Mouse (Mus musculus) ES-Bruce4 (cell line): ENCODE results near the gene Fbxl2. TPM values are rescaled to one million over a fixed set of nuclear protein-coding genes. Genes with fewer than 3 reads are reported as not detected.

ENCODE experiments used
- H3K27ac ChIP-seq: 2 replicates; pipeline ENCODE4 v1.5.1; 2012; ENCODE audit warnings: low read length, inconsistent platforms; ENCODE audit not compliant: insufficient read depth
- H3K27me3 ChIP-seq: 2 replicates; pipeline ENCODE4 v1.6.1; 2012; ENCODE audit warnings: mild to moderate bottlenecking, low read length, inconsistent platforms; ENCODE audit not compliant: control insufficient read depth, poor library complexity, insufficient read depth, severe bottlenecking
- H3K36me3 ChIP-seq: 2 replicates; pipeline ENCODE4 v1.6.1; 2012; ENCODE audit warnings: inconsistent platforms, mild to moderate bottlenecking, low read length, moderate library complexity; ENCODE audit not compliant: control insufficient read depth, poor library complexity, insufficient read depth, severe bottlenecking
- H3K4me1 ChIP-seq: one replicate; pipeline ENCODE4 v1.8.1; 2011; ENCODE audit warnings: low read length; ENCODE audit not compliant: control insufficient read depth, insufficient read depth
- H3K4me3 ChIP-seq: 2 replicates; pipeline ENCODE4 v1.5.1; 2011; ENCODE audit warnings: low read depth, mild to moderate bottlenecking, low read length
- H3K9ac ChIP-seq: 2 replicates; pipeline ENCODE4 v1.6.1; 2012; ENCODE audit warnings: low read depth, mild to moderate bottlenecking, inconsistent platforms; ENCODE audit not compliant: poor library complexity, severe bottlenecking
- H3K9me3 ChIP-seq: replicated peaks from 2 replicates; pipeline ENCODE4 v1.6.1; 2012; ENCODE audit warnings: mild to moderate bottlenecking, low read length, inconsistent platforms; ENCODE audit not compliant: control insufficient read depth, poor library complexity, insufficient read depth, severe bottlenecking
- CTCF ChIP-seq: IDR thresholded peaks from one replicate; pipeline ENCODE4 v1.8.1; 2011; ENCODE audit warnings: low read depth, low read length
- EP300 ChIP-seq: IDR thresholded peaks from 2 replicates; pipeline ENCODE4 v1.6.1; 2011; ENCODE audit warnings: low read depth, low read length; ENCODE audit not compliant: insufficient read depth
- POLR2A ChIP-seq: IDR thresholded peaks from one replicate; pipeline ENCODE4 v1.8.1; 2011; ENCODE audit warnings: low read length; ENCODE audit not compliant: insufficient read depth
- polyA plus RNA-seq: library from polyadenylated mRNA; stranded (reverse); fragments of >200 nt; gene quantifications from 2 replicates; pipeline ENCODE4 v1.2.4, GENCODE M21; 2011; ENCODE audit warnings: low read depth; ENCODE audit not compliant: missing spikeins, insufficient read depth, insufficient read length

Fbxl2 gene
- polyA plus RNA-seq, 1 experiment: 8.6 TPM

GRCm38 (mm10) chr9:113966838-113967237 is 79.2 kb downstream of the Fbxl2 start:
- Histone ChIP-seq H3K36me3 (peaks cover 79% of the 10 kb centered on the region), H3K27ac (no peak overlapping the region), H3K9me3 (no peaks in the 10 kb centered on the region), H3K4me3 (no peak overlapping the region), H3K4me1 (no peaks in the 10 kb centered on the region), H3K27me3 (no peaks in the 10 kb centered on the region), H3K9ac (no peak overlapping the region)
- no peak for TF ChIP-seq EP300
- TF ChIP-seq CTCF: no peak
- TF ChIP-seq POLR2A: no peak

- H3K9ac ChIP-seq: no peak overlapping the region
- H3K27me3 ChIP-seq: no peaks in the 10 kb centered on the region
- H3K4me3 ChIP-seq: no peak overlapping the region
- H3K27ac ChIP-seq: no peak overlapping the region; the same call in 1 of the 2 replicates
- no peaks in the 10 kb centered on the region for H3K4me1 ChIP-seq
- TF ChIP-seq EP300 (no peak), CTCF (no peak), POLR2A (no peak)
- H3K36me3 ChIP-seq: peaks cover 81% of the 10 kb centered on the region
- H3K9me3 ChIP-seq: no peaks in the 10 kb centered on the region
These were observed 81.6 kb downstream of the Fbxl2 start for GRCm38 (mm10) chr9:113964415-113964814.

GRCm38 (mm10) chr9:113963718-113964117 is 82.3 kb downstream of the Fbxl2 start:
- H3K36me3 ChIP-seq: peaks cover 81% of the 10 kb centered on the region
- no peak overlapping the region for H3K9ac ChIP-seq
- H3K27ac ChIP-seq: no peak overlapping the region
- no peak overlapping the region for H3K4me3 ChIP-seq
- TF ChIP-seq EP300: no peak
- no peak for TF ChIP-seq POLR2A
- no peak for TF ChIP-seq CTCF
- no peaks in the 10 kb centered on the region for H3K9me3 ChIP-seq
- no peaks in the 10 kb centered on the region for H3K4me1 ChIP-seq
- no peaks in the 10 kb centered on the region for H3K27me3 ChIP-seq

GRCm38 (mm10) chr9:113957777-113958176 is 88.2 kb downstream of the Fbxl2 start:
- Histone ChIP-seq H3K36me3 (peaks cover 54% of the 10 kb centered on the region), H3K4me1 (no peaks in the 10 kb centered on the region), H3K27me3 (no peaks in the 10 kb centered on the region)

GRCm38 (mm10) chr9:113947216-113947615 is 98.8 kb downstream of the Fbxl2 start:
- Histone ChIP-seq H3K27ac (no peak overlapping the region), H3K4me3 (no peak overlapping the region), H3K36me3 (peaks cover 44% of the 10 kb centered on the region), H3K27me3 (no peaks in the 10 kb centered on the region), H3K9ac (no peak overlapping the region), H3K4me1 (no peaks in the 10 kb centered on the region), H3K9me3 (no peaks in the 10 kb centered on the region)
- TF ChIP-seq EP300 (no peak), POLR2A (no peak), CTCF (no peak)

More at GRCm38 (mm10) chr9:113957777-113958176, 88.2 kb downstream of the Fbxl2 start:
- no peak overlapping the region for H3K27ac ChIP-seq
- no peaks in the 10 kb centered on the region for H3K9me3 ChIP-seq
- no peak overlapping the region for H3K9ac ChIP-seq
- TF ChIP-seq EP300: no peak
- no peak for TF ChIP-seq CTCF
- TF ChIP-seq POLR2A: no peak
- H3K4me3 ChIP-seq: no peak overlapping the region

GRCm38 (mm10) chr9:113943372-113943771 is 102.6 kb downstream of the Fbxl2 start:
- H3K4me3 ChIP-seq: no peak overlapping the region
- no peak overlapping the region for H3K27ac ChIP-seq
- H3K27me3 ChIP-seq: no peaks in the 10 kb centered on the region
- H3K36me3 ChIP-seq: peaks cover 31% of the 10 kb centered on the region
- H3K9me3 ChIP-seq: no peaks in the 10 kb centered on the region
- no peaks in the 10 kb centered on the region for H3K4me1 ChIP-seq
- TF ChIP-seq CTCF: no peak
- TF ChIP-seq POLR2A: no peak
- TF ChIP-seq EP300: no peak
- no peak overlapping the region for H3K9ac ChIP-seq
